Mouse (Mus musculus) urinary bladder, postnatal 10 days (tissue): ENCODE results near the gene Adamtsl3.

Source experiments
- DNase-seq: peaks from one replicate; pipeline ENCODE4 v3.0.0; 2022; ENCODE audit warnings: low spot score

The Adamtsl3 gene

DNA sequence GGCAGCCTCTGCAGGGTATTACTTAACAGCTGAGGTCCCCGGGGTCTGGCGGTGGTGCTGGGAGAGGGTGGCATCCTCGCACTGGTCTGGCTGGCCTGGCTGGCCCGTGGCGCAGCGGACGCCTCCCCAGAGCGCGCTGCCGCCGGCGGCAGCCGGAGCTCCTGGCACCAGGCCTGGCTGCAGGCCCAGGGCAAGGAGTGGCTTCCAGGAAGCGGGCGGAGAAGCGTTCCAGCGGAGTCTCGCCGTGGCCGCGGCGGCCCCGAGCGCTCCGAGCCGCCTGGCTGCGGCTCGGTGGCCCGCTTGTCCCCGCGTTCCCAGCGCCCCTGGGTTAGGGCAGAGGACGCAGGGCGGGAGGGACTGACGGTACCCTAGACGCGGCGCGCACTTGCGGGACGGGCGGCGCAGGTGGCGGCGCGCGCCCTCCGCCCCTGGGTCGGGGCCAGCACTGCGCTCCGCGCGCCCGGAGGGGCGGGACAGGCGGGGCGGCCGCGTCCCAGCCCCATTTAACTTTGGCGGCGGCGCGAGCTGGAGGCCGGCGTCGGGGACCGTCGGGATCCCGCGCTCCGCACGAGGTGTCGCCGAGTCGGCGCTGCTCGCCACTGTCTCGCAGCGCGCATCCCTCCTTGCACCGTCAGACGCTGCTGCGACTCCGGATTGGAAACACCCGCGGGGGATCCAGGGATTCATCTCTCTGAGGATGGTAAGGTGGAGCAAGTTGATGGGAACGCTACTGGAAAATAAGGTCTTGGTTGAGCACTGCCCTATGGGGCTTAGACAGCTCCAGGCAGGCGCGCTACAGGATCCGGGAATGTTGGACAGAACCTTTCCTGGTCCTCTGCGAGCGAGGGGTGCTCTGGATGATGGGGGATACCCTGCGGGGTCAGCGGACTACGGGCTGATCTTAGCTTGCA, at the start of gene Adamtsl3:
Adamtsl3 (plus strand) TSS at position 484 of the 911 bp plus-strand sequence.
- DNase-seq: no peak

DNA sequence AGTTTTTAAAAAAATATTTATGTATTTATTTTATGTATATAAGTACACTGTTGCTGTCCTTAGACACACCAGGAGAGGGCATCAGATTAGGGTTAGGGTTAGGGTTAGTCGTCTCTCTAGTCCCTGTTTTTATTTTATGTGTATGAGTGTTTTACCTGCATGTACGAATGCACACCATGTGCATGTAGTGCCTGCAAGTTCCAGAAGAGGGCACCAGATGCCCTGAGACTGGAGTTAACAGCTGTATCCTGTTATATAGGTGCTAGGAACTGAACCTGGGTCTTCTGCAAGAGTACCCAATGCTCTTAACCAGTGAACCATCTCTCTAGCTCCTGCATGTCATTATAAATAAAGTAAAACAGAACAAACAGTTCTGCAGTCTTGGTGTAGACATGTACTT, 48.3 kb upstream of the Adamtsl3 start:
- no peak for DNase-seq

DNA sequence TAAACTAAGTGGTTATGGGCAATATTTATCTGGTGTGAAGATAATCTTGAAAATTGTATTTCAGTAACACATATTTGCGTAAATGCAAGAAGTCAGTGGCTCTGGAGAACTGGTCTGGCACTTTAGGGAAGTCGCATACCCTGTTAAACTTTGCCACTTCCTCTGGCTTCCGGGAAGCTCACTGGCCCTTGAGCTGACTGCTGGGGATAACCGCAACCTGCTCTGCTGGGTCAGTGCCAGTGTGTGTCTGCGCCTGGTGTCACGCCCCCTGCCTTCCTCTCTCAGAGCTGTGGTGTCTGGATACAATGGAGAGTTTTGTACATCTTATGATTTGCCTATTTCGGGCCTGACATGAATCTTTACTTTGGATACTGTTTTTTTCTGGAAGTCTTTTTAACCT, 42.1 kb upstream of the Adamtsl3 start:
- no peak for DNase-seq

DNA sequence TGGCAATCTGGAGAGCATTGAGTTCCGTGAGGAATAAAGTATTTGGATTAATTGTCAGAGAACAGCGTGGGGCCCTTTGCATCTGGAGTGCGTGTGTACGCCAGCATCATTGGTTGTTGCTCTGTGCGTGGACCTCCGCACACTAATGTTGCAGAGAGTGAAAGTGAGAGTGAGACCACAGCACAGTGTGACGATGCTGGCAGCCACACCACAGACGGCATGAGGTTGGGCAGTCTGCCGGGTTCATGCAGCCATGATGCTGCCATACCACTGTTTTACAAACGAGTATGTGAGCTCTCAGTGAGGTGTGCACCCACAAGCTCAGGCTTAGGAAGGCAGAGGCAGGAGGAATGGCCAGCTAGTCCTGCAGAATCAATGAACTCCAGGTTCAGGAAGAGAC, 41.4 kb upstream of the Adamtsl3 start:
- DNase-seq: no peak

DNA sequence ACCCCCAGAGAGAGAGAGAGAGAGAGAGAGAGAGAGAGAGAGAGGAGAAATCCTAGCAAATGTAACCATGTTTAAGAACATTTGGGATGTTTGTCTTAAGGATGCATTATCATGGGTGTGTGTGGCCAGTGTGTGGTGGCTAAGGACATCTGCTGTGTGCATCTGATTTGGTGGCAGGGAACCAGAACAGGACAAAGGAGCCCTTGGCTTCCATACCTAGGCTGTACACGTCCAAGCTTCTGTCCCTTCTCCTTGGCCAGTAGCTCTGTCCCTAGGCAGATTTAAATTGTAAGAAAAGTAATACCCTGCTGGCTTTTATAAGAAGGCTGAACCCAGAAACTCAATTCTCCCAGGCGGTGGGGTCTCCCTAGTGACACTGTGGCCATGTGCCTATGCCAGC, 40.9 kb upstream of the Adamtsl3 start:
- DNase-seq: no peak

DNA sequence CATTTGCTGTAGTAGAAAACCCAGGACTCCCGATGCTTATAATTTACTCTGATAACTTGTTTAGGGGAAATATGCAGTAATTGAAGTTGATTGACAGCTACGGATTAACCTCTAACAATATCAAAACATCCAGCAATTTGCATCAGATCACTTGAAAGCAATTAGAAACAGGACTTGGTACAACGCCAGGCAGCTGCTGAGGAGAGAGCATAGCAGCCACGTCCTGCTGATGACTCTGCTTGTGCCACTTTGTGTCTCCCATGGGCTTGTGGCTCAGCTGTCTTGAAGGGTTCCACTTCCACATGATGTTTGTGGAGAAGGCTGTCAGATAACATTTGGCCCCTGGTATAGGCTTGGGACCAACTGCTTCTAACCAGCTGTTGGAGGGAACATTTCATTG, 27.1 kb upstream of the Adamtsl3 start:
- DNase-seq: no peak

DNA sequence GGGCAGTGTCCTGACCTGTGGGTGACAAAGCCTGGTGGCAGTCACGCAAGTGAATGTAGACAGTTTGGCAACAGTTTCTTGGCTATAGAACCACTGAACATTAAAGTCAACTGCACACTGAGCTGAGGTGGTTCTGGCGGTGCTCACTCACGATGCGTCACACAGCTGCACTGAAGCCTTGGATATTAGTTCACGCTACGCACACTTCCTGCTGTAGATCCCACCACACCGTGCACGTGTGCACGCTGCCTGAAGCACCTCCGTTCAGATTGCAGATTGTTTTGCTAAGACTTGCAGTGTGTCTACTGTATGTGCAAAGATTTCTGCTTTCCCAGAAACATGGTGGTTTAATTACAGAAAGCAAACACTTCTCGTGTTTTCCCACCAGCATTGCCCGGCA, 17.0 kb upstream of the Adamtsl3 start:
- DNase-seq: no peak

DNA sequence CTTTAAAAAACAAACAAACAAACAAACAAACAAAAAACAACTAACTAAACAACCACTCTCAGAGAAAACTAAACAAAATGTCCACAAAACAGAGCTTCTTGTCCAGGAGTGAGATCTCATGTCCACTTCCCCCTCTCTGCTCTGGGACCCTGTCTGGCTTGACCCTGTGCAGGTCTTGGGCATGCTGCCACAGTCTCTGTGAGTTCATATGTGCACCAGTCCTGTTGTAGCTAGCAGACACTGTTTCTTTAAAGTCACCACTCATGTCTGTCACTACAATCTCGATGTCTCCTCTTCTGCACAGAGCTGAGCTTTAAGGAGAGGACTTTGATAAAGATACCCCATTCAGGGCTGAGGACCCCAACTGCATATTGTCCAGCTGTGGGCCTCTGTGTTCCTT, 8.9 kb upstream of the Adamtsl3 start:
- DNase-seq: no peak

DNA sequence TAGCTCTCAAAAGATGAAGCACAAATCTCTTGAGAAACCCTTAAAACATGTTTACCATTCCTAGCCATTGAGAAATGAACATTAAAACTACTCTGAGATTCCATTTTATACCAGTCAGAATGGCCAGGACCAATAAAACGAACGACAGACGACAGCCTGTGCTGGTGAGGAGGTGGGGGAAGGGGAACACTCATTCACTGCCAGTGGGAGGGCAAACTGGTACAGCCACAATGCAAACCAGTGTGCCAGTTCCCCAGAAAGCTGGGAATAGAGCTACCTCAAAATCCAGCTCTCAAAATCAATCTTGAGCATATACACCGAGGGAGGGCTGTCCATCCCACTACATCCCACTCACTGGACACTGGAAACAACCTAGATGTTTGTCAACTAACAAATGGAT, 8.3 kb upstream of the Adamtsl3 start:
- DNase-seq: no peak

DNA sequence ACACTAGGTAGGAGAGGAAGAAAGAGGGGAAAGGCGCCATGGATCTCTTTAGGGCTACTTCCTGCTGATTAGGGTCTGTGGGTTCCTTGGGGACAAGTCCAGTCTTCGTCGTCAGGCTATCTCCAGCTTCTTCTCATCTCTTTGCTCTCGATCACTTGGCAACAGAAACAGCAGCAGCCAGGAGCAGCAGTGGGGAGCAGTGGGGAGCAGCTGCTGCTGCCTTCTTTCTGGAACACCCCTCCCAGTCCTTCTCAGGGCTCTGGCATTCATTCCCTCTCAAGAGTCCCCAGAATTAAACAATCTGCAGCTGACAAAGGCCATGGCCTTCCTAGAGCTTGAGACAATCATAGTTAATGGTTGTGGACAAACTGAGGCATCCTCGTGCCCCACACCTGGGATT, 7.6 kb upstream of the Adamtsl3 start:
- no peak for DNase-seq

DNA sequence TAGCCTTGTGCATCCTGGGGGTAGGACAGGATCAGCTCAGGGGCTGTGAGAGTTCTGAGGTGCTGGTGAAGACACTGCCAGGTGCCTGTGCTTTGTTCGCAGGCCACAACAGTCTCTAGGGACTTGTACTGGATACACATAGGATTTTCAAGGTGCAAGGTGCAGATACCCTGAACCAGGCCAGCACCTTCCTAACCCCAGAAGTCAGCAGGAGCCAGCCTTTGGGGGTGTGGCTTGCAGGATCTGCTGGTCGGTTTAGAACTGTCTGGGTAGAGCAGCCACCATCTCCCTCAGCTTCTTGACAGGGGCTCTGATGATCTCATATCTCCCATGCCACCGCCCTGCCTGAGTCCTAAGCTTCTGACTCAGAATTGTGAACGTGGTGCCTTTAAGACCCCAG, 5.7 kb upstream of the Adamtsl3 start:
- DNase-seq: no peak

DNA sequence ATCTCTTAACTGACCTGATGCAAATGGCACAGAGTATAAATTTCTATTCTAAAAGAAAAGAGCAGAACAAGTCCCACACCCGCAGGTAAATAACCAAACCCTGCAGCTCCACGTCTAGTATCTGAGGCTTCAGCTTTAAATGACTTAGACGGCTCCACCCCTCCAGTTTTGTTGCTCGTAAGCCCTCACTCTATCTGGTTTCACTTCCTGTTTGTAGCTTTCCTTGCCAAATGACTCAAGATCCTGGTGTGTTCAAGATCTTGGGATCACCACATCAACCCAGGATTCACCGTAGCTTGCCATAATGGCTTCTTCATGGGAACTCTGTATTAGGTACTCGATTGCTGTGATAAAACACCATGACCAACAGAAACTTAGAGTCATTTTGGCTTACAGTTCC, 4.6 kb upstream of the Adamtsl3 start:
- no peak for DNase-seq

DNA sequence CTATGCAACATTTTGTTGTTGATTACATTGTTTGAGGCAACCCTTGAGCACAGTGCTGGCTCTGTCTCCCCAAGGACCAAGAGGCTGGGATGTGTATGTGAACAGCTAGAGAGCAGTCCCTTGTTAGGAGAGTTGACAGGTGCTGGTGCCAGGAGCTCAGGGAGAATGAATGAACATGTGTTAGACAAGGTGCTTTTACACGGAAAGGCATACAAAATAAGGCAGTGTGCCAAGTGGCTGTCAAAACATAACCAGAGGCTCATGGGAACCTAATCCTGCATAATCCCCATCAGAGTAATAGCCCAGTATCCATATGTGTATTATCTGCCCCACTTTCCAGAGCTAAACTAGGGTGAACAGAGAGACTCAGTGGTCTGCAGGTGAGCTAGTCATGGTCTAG, 1.5 kb upstream of the Adamtsl3 start:
- no peak for DNase-seq

DNA sequence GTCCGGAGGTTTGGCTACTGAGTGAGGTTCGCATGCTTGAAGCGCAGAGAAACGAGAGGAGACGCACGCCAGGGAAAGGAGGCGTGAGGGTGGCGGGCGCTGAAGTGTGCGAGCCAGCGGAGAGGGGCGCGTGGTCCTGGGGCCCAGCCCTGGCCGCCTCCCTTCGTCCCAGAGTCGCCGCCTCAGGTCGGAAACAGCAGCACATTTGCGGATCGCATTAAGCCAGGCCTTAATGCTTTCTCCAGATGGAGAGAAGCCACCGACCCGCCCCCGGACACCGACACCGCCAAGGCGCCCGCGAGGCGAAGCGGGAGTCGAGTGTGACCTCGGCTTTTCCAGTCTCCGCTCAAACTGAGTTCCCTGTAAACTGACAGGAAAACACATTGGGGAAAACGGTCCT, 638 bp downstream of the Adamtsl3 start:
- DNase-seq: no peak

DNA sequence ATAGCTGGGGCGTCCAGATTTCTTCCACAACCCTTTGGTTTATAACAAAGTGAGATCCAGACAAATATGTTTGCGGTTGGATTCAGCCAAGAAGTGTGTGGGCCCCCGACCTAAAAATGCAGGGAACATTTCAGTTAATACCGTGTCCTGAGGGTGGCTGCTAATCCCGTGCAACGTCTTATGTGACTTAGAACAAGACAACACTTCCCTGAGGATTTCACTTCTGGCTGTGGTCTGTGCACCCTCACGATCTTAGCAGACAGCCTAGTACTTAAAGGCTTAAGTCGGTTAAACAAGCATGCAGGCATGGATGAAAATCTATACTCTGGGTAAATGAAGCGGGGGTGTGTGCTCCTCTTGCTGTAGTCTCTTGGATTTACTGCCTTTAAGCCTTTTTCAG, 2.6 kb downstream of the Adamtsl3 start:
- no peak for DNase-seq

DNA sequence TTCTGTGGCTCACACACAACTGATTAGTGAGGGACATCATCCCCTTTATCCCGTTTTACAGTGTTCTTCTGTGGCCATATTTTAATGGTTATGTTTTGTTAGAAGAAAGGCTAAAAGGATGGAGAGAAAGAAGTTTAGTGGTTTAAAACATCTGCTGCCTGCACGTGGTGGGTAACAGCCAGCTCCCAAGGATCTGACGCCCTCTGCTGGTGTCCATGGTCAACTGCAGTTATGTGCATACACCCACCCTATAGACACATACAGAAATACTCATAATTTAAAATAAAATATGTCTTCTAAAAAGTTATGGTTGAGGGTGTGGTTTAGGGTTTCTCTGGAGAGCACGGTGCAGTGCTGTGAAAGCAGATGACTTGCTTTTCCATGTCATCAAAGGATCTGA, 3.0 kb downstream of the Adamtsl3 start:
- no peak for DNase-seq

DNA sequence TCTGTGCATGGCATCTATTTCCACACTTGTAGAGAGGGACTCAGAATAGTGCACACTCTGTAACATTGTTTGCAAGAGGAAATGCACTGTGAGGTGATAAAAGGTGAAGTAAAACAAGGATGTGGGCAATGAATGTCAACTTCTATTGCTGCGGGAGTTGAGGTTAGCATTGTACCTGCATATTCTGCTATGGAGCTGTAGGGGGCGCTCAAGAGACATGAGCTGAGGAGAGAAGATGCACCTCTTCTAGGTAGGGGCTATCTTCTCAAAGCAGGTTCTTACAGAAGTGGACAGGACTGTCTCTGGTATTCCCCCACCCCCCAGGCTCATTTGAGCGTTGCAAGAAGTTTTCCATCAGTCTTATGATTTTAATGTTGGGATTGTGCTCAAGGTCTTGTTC, 3.7 kb downstream of the Adamtsl3 start:
- no peak for DNase-seq

DNA sequence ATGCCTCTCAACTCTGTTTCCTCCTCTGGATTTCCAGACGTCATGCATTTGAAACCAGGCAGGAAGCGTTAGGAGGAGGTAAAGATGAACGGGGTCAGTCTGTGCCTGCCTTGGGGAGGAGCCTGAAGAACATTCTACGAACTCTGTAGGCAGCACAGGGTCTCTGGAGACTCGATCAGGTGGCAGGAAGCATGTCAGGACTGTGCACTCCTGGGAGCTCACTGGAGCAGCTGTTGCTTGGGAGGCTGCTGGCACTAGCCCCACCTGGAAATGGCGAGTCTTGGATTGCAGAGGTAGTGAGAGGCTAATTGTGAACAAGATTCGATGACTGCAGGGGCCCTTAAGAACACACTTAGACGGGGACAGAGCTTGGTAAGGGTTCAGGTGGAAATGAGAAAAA, 6.0 kb downstream of the Adamtsl3 start:
- DNase-seq: no peak

DNA sequence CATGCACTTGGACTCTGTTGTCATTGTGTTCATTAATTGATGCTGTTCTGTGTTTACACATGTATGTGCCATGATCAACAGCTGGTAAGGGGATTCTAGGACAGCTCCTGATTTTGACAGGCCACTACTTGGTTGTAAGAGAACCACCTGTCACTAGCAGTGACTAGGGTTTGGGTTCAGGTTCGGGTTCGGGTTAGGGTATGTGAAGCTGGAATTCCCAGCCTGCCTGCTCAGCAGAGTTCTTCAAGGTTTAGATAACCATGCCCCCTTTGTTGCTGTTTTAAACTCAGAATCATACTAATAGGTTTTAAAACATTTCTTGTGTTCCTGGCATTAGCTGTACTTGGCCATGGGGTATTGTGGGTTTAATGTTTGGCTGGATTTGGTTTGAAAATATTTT, 11.2 kb downstream of the Adamtsl3 start:
- DNase-seq: no peak

DNA sequence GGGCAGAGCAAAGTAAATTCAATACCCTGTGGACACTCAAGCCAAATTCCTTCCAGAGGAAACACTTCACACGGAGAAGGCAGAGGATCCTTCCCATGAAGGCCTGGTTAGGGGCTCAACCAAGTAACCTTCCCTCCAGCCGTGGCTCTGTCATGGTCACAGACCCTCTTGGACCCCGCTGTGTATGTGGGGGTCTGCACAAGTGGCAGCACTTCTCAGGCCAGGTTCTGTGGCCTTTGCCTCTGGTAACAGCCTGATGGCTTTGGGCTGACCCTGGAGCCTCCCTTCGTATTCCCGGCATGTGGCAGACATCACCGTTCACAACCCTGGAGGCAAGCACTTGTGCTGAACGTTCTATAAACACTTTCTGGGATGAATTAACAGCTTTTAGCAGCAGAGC, 14.3 kb downstream of the Adamtsl3 start:
- no peak for DNase-seq

DNA sequence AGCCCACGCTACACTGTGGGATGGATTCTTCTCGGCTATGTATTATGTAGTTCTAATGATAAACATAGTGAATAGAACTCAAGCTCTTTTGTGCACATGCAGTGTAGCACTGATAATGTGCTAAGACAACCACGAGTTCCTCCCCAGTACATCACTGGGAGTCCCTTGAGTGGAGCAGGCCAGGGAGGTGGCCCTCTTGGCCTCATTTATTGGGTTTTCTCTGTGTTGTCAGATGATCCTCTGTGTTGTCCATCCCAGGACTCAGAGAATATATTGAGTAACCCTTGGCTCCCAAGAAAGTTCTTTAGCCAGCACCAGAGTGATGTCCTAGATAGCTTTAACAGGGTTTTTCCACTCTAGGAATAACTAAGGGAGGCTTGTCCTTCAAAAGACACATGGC, 14.9 kb downstream of the Adamtsl3 start:
- DNase-seq: no peak

DNA sequence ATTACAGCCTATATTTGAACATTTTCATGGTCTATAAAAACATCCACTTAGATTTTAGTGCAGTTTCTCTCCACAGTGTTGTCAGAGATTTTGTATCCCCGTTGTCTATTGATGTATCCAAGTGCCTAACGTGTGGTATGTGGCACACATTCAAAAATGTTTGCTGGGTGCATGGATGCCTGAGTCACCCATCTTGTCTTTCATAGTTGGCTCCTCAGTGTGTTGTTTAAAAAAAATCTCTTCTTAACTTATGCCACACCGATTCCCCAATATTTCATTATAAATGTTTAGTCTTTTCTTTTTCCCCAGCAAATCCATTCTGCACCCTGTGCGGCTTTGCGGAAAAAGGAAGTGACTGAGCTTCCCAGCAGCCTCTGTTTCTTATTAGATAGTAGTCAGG, 23.7 kb downstream of the Adamtsl3 start:
- DNase-seq: no peak

DNA sequence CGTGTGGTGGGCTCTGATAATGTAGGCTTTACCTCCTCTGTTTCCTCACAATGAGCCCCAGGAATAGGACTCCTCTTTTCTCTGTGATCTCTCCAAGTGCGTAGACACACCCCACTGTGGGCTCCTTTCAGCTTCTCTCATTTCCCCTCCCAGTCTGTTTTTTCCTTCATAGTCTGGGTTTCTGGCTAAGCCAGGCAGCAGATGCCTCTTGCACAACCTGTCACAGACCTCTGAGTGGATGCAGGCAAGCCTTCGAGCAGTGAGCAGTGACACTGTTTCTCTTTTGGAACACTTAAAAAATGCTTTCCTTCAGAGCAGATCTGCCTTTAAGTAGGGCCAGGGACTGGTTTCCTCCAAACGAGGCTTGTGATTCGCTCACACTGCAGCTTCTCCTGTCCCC, 24.2 kb downstream of the Adamtsl3 start:
- no peak for DNase-seq

DNA sequence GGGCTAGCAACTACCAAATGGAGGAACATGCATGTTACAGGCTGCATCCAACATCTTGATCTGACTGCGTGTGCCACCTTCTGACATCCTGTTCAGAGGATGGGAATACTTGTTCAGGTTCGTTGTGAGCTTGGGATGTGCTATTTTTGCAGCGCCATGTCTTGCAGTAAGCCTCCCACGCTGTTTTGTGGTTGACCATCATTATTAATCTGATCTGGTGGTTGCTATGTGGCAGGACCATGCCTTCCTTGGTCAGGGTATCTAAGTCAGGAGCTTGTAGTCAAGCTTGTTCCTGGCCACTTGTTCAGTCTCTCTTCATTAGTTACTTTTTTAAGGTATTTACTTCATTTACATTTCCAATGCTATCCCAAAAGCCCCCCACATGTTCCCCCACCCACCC, 24.7 kb downstream of the Adamtsl3 start:
- no peak for DNase-seq
